Mouse (Mus musculus): Measurements from ENCODE around the gene H2-Ke6. TPM values are rescaled to one million over a fixed set of nuclear protein-coding genes. Genes with fewer than 3 reads are reported as not detected.
A peak's percentile ranks its signal among the peaks of the same experiment; 100 is the strongest.
"Not testable (repeated sequence)": the region's sequence is repeated elsewhere in the genome, so short reads cannot be mapped to it uniquely, and the experiment has no call there.

Gene H2-Ke6
- total RNA-seq, 2 experiments from 2014 or later, result 243 to 247 TPM

DNA sequence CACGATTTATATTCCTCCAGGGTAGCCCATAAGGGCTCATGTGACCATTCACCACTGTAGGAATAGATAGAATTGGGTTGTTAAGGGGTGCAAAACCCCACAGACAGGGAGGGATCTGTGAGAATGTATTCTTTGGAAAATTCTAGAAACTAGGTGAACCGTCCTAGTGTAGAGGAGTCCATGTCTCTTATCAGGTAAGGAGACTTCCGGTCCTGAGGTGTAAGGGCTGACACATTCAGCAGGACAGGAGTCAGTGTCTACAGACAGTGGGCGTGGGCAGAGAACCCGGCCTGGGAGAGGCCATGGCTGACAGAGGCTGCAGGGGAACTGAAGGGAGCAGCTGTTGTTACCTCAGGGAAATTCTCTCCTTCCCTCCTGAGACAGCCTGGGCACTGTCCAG is 29.2 kb downstream of the H2-Ke6 start:
- DNase-seq, result not testable (repeated sequence)

- not testable (repeated sequence) for DNase-seq
Observed at GRCm38 (mm10) chr17:33997025-33997424, 30.8 kb downstream of the H2-Ke6 start.

DNA sequence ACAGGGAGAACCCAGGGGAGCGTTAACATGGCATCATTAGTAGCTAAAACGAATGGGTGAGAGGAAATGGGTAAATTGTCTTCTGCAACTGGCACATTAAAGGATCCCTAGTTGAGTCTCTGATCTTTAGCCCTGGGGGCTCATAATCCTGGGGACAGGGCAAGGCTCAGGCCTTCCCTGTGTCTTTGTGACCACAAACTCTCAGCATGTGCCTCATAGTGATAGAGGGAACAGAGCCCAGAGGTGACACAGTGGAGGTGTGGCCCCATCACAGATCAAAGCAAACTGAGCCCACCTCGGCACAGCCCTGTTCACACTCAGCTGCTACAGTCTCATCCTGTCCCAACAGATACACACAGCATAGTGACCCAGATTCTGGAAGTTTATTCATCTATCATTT is 32.2 kb downstream of the H2-Ke6 start:
- no peak for DNase-seq

DNA sequence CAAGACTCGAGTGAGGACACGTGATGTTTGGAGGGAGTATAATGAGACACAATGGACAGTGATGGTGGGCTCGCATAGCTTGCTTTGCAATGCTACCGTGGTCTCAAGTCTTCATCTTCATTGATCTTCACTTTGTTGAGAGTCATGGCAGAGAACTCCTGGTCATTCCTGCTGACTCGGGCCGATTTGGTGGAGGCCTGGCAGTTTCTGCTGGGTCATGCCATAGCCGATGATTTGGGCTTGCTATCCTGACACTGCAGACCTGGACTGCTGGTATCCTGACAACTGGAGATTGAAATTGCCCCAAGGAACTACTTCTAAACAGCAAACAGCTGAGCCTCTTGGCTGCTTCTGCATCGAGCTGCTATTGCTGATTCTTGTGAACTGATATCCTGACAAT is 32.9 kb downstream of the H2-Ke6 start:
- no peak for DNase-seq

DNA sequence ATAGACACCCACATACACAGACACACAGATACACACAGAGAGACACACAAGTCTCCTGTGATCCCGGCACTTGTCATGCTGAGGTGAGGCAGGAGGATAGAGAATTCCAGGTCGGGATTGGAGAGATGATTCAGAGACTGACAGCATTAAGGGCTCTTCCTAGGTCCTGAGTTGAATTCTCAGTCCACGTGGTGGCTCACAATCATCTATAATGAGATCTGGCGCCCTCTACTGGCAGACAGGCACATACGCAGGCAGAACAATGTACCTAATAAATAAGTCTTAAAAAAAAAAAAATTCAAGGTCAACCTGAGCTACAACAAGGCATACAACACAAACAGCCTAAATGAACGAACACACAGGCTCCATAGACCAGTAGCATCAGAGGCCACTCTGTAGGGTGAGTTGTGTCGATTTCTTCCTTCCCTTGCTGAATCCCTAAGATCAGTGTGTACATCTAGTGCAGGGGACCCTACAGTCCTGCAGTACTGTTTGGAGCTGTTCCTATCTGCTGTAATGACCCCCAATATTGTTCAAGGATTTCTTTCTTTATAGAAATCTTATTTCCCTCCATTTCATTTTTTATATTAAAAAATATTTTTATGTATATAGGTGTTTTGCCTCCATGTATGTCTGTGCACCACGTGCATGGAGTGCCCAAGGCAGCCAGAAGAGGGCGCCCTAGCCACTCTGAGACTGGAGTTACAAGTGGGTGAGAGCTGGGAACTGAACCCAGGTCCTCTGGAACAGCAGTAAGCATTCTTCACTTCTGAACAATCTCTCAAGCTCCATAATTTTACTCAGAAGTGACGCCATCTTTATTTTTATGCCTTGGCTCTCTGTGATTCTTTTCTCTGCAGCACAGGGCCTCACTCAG is 35.8 kb downstream of the H2-Ke6 start:
- peak; percentile 61 to 69 for DNase-seq

DNA sequence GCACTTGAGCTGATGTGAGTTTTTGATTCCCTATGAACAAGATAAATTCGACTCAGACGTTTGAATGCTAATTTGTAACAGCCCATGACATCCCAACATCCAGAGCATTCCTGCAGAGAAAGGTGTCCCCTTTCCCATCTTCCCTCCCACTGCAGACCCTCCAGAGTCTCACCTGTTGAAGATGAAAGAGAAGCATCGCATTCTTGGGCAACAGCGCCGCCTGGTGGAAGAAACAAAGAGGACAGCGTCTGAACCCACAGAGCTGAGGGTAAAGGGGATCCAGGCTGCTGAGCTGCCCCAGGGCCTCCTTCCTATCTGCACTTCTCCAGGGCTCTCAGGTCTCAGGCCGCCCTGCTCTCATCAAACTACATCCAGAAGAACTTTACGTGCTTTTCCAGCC is 45.7 kb downstream of the H2-Ke6 start:
- DNase-seq, result peak; percentile 67 to 69

DNA sequence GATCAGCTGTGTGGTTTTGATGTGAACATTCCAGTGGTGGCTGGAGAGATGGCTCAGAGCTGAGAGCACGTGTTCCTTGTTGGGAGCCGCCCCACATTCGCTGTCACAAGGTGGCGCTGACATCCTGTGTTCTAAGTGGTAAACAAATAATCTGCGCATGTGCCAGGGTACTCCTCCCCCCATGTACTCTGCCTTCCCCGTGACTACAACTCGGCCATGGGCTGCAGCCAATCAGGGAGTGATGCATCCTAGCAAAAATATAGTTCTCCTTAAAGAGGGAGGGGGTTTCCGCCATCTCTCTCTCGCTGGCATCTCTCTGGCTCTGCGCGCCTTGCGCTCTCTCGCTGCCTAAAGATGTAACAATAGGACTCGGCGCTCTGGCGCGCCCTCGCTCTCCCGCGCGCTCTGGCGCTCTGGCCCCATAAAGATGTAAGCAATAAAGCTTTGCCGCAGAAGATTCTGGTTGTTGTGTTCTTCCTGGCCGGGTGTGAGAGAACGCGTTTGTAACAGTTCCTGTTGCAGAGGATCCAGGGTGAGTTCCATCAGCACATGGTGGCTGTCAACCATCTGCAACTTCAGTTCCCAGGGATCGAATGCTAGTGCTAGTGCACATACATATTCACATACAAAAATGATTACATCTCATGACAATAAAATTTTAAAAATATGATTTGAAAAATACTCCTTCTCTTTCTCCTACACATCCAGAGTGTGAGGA is 46.5 kb downstream of the H2-Ke6 start:
- peak; percentile 84 to 86 for DNase-seq

- DNase-seq, result no peak
Observed at GRCm38 (mm10) chr17:33980181-33981035, 47.5 kb downstream of the H2-Ke6 start.

- no peak for DNase-seq
Observed at GRCm38 (mm10) chr17:33979512-33980050, 48.3 kb downstream of the H2-Ke6 start.

DNA sequence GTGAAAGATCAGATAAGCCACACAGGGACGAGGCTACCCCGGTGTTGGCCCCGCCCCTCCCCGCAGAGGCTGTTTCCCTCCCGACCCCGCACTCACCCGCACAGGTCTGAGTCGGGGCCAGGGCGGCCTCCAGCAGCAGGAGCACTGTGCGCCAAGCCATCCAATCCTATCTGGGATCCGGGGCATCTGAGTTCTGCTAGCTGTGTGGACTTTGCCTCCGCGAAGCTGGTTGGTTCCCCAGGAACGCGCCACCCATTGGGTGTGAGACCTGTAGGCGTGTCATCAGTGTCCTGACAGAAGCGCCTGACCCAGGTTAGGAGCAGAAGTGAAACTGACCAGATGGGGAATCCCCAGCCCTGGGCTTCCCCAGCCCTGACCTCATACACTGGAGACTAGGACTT is 49.2 kb downstream of the H2-Ke6 start:
- DNase-seq, result peak; percentile 86 to 88

DNA sequence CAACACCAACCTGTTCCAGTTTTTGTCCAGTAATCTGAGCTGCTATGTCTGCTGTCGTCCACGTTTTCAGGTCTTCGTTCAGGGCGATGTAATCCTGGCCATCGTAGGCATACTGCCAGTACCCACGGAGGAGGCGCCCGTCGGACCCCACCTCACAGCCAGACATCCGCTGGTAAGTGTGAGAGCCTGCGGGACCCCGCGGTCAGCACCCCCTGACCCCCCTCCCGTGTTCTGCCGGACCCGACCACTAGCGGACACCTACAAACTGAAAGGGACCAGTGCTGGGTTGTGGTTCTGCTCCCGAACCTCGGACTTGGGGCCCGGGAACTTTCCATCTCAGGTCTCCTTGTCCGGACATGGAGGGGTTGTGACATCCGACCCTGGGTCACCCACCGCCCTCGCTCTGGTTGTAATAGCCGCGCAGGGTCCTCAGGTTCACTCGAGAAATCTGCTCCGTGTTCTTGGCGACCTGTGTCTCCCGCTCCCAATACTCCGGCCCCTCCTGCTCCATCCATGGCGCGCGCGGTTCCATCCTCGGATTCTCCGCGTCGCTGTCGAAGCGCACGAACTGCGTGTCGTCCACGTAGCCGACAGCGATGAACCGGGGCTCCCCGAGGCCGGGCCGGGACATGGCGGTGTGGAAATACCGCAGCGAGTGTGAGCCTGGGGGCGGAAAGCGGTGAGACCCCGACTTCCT is 49.9 kb downstream of the H2-Ke6 start:
- DNase-seq, result no peak

Small RNA genes lying within 50 kb of the gene (microRNA-seq; reads per million reads assigned to microRNA genes)
- not detected for gene Mir219a-1
- gene Mir219c, result not detected

Other genes starting within 250 kb of the H2-Ke6 start
- gene Angptl4, start 246.2 kb downstream of the H2-Ke6 start, total RNA-seq (2021), result 100 to 1,000 TPM in 1 of 2 experiments, 10 to 100 TPM in 1; 62.7 to 110 TPM
- 10 to 100 TPM; 72.2 to 90.5 TPM for gene Kank3, start 217.5 kb downstream of the H2-Ke6 start, total RNA-seq (2021)
- 1,000 to 10,000 TPM; 1,486 to 1,511 TPM for gene Rps28, start 203.5 kb downstream of the H2-Ke6 start, total RNA-seq (2021)
- 100 to 1,000 TPM; 432 to 487 TPM for gene Ndufa7, start 203.5 kb downstream of the H2-Ke6 start, total RNA-seq (2021)
- 10 to 100 TPM; 30.8 to 47.3 TPM for gene Cd320, start 185.0 kb downstream of the H2-Ke6 start, total RNA-seq (2021)
- not detected for gene Gm7029, start 154.2 kb downstream of the H2-Ke6 start, total RNA-seq (2021)
- 1 to 10 TPM; 3.3 to 4.4 TPM for gene Kifc1, start 137.4 kb downstream of the H2-Ke6 start, total RNA-seq (2021)
- gene Platr17, start 122.9 kb downstream of the H2-Ke6 start, total RNA-seq (2021), result not detected
- gene Daxx, start 118.6 kb downstream of the H2-Ke6 start, total RNA-seq (2021), result 10 to 100 TPM; 29.2 to 30.2 TPM
- gene Tapbp, start 112.2 kb downstream of the H2-Ke6 start, total RNA-seq (2021), result 100 to 1,000 TPM; 178 to 181 TPM
- gene Zbtb22, start 112.2 kb downstream of the H2-Ke6 start, total RNA-seq (2021), result 10 to 100 TPM; 26.5 to 36.1 TPM
- gene Rgl2, start 98.5 kb downstream of the H2-Ke6 start, total RNA-seq (2021), result 10 to 100 TPM; 37.0 to 45.9 TPM
- gene Pfdn6, start 87.7 kb downstream of the H2-Ke6 start, total RNA-seq (2021), result 10 to 100 TPM; 89.2 to 90.6 TPM
- gene Wdr46, start 87.4 kb downstream of the H2-Ke6 start, total RNA-seq (2021), result 10 to 100 TPM; 34.4 to 34.9 TPM
- gene B3galt4, start 76.6 kb downstream of the H2-Ke6 start, total RNA-seq (2021), result 1 to 10 TPM; 4.0 to 6.6 TPM
- gene Vps52, start 72.2 kb downstream of the H2-Ke6 start, total RNA-seq (2021), result 10 to 100 TPM; 53.4 to 59.9 TPM
- 100 to 1,000 TPM; 791 to 792 TPM for gene Rps18, start 72.1 kb downstream of the H2-Ke6 start, total RNA-seq (2021)
- 100 to 1,000 TPM; 459 to 574 TPM for gene H2-K1, start 27.7 kb downstream of the H2-Ke6 start, total RNA-seq (2021)
- gene Ring1, start 3.4 kb downstream of the H2-Ke6 start, total RNA-seq (2021), result 10 to 100 TPM; 43.8 to 48.3 TPM
- 100 to 1,000 TPM; 165 to 198 TPM for gene Slc39a7, start 3.6 kb upstream of the H2-Ke6 start, total RNA-seq (2021)
- gene Rxrb, start 3.8 kb upstream of the H2-Ke6 start, total RNA-seq (2021), result 10 to 100 TPM; 53.5 to 55.7 TPM
- 1 to 10 TPM; 1.2 to 2.2 TPM for gene Col11a2, start 11.4 kb upstream of the H2-Ke6 start, total RNA-seq (2021)
- not detected for gene H2-Oa, start 64.3 kb upstream of the H2-Ke6 start, total RNA-seq (2021)
- 10 to 100 TPM; 11.4 to 12.7 TPM for gene H2-DMa, start 91.5 kb upstream of the H2-Ke6 start, total RNA-seq (2021)
- gene Brd2, start 94.6 kb upstream of the H2-Ke6 start, total RNA-seq (2021), result 100 to 1,000 TPM; 213 to 224 TPM
- 1 to 10 TPM in 1 of 2 experiments, under 1 TPM in 1; 0.72 to 2.2 TPM for gene H2-DMb2, start 115.2 kb upstream of the H2-Ke6 start, total RNA-seq (2021)
- gene H2-DMb1, start 125.0 kb upstream of the H2-Ke6 start, total RNA-seq (2021), result 1 to 10 TPM; 3.5 to 6.0 TPM
- 10 to 100 TPM; 12.5 to 23.0 TPM for gene Tap1, start 159.5 kb upstream of the H2-Ke6 start, total RNA-seq (2021)
- 10 to 100 TPM; 11.2 to 18.8 TPM for gene Psmb9, start 159.7 kb upstream of the H2-Ke6 start, total RNA-seq (2021)
- gene Psmb8, start 169.7 kb upstream of the H2-Ke6 start, total RNA-seq (2021), result 10 to 100 TPM; 31.0 to 34.7 TPM
- 10 to 100 TPM; 47.0 to 54.3 TPM for gene Tap2, start 175.5 kb upstream of the H2-Ke6 start, total RNA-seq (2021)
- under 1 TPM; 0.33 to 0.73 TPM for gene H2-Ob, start 210.8 kb upstream of the H2-Ke6 start, total RNA-seq (2021)
- 10 to 100 TPM; 36.3 to 70.4 TPM for gene H2-Ab1, start 229.6 kb upstream of the H2-Ke6 start, total RNA-seq (2021)

Data from adrenal gland, postnatal 36 days (tissue).